Mouse (Mus musculus): ENCODE data around the gene Ccr8.

- no peak for TF ChIP-seq CTCF (IDR thresholded peaks at IDR 0.05; ENCODE audit: control insufficient read depth, insufficient read depth, insufficient replicate concordance, low read depth, low read length)
- no peak for TF ChIP-seq POLR2A (IDR thresholded peaks at IDR 0.05; ENCODE audit: control insufficient read depth, low read depth, low read length)
Measured at GRCm38 (mm10) chr9:120118212-120118611, 26.3 kb downstream of the Ccr8 start.

Data from testis, adult 2 months (tissue).